Mouse (Mus musculus) bone marrow, adult 2 months (tissue): Measurements from ENCODE around the gene Phf14.

Experiments
- CTCF ChIP-seq: fragments of 200-500 bp; IDR thresholded peaks from 2 replicates; pipeline ENCODE4 v1.5.1; 2011; ENCODE audit warnings: low read length, control low read depth; ENCODE audit not compliant: control insufficient read depth, insufficient read depth
- POLR2A ChIP-seq: fragments of 200-500 bp; IDR thresholded peaks from 2 replicates; pipeline ENCODE4 v1.6.1; 2011; ENCODE audit warnings: low read depth, mild to moderate bottlenecking, control low read depth, low read length, borderline replicate concordance; ENCODE audit not compliant: control insufficient read depth

- TF ChIP-seq CTCF (no peak), POLR2A (no peak)
These were observed 91.9 kb downstream of the Phf14 start for GRCm38 (mm10) chr6:11999506-11999905.
